Mouse (Mus musculus) neural tube, embryonic 13.5 days (tissue): ENCODE measurements at regions not wholly inside any gene's neighbourhood (a gene's known extent, or its start where the extent isn't known, plus 50 kb on each side); places are given as distances from the start of the nearest gene placed in this dataset.

Experiments used
- ATAC-seq: fragments of 200-750 bp; cut with Nextera tagmentation; 2 replicates; pipeline ENCODE4 v1.8.0; 2017; ENCODE audit warnings: low read depth, mild to moderate bottlenecking, moderate TSS enrichment, moderate library complexity
- H3K27ac ChIP-seq: fragments of 300-500 bp; sonication (generic); replicated peaks from 2 replicates; pipeline ENCODE4 v1.5.1; 2015; ENCODE audit warnings: moderate library complexity, mild to moderate bottlenecking, inconsistent platforms
- H3K27me3 ChIP-seq: fragments of 300-500 bp; sonication (generic); 2 replicates; pipeline ENCODE4 v1.6.1; 2015; ENCODE audit warnings: mild to moderate bottlenecking, inconsistent platforms
- H3K36me3 ChIP-seq: fragments of 300-500 bp; sonication (generic); 2 replicates; pipeline ENCODE4 v1.6.1; 2015; ENCODE audit warnings: mild to moderate bottlenecking, inconsistent platforms
- H3K4me1 ChIP-seq: fragments of 300-500 bp; sonication (generic); replicated peaks from 2 replicates; pipeline ENCODE4 v1.6.1; 2015; ENCODE audit warnings: inconsistent platforms
- H3K4me2 ChIP-seq: fragments of 300-500 bp; sonication (generic); 2 replicates; pipeline ENCODE4 v1.6.1; 2015; ENCODE audit warnings: inconsistent platforms, mild to moderate bottlenecking, moderate library complexity
- H3K4me3 ChIP-seq: fragments of 300-500 bp; sonication (generic); 2 replicates; pipeline ENCODE4 v1.5.1; 2015; ENCODE audit warnings: mild to moderate bottlenecking, inconsistent platforms
- H3K9ac ChIP-seq: fragments of 300-500 bp; sonication (generic); 2 replicates; pipeline ENCODE4 v1.6.1; 2015; ENCODE audit warnings: moderate library complexity, mild to moderate bottlenecking, inconsistent platforms
- H3K9me3 ChIP-seq: fragments of 300-500 bp; sonication (generic); 2 replicates; pipeline ENCODE4 v1.6.1; 2016; ENCODE audit warnings: inconsistent platforms
- WGBS: fragments of 180-500 bp; shearing (Covaris S2); methylation state at CpG from one replicate; pipeline ENCODE4 v1.1.7; 2015; 5-methylcytosine and 5-hydroxymethylcytosine counted together

GRCm38 (mm10) chr8:79828763-79829542 is 117.3 kb downstream of the Anapc10 start:
- H3K4me3 ChIP-seq = no peak overlapping the region
- WGBS = 33% methylated on average over 8 of the region's 8 CpGs
- ATAC-seq = no peak

DNA sequence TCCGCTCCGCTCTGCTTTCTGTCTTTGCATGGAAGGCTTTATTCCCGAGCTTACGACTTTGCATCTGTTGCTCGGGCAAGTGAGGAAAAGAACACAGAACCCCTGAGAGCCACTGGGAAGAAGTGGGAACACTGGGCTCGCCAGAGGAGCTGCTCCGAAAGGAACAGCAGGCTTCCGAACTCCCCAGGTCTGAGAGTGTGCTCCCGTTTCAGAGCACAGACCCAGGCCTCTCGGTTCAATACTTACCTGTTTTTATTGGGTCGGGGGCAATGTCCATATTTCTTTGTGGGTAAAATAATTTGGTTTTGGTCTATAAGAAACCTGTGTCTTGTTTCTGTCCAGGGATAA is 117.9 kb downstream of the Anapc10 start:
- H3K4me2 ChIP-seq = peak overlapping the region; percentile 38
- H3K36me3 ChIP-seq = no peaks in the 10 kb centered on the region
- no peaks in the 10 kb centered on the region for H3K9me3 ChIP-seq
- H3K9ac ChIP-seq = no peak overlapping the region
- WGBS = 27% methylated on average over 11 of the region's 11 CpGs
- peaks cover 7% of the 10 kb centered on the region; the same call in 1 of the 2 replicates for H3K4me1 ChIP-seq
- no peak for ATAC-seq
- H3K27me3 ChIP-seq = no peaks in the 10 kb centered on the region
- H3K27ac ChIP-seq = no peak overlapping the region
- no peak overlapping the region for H3K4me3 ChIP-seq

More at GRCm38 (mm10) chr8:79828763-79829542, 117.3 kb downstream of the Anapc10 start:
- Histone ChIP-seq H3K27me3 (no peaks in the 10 kb centered on the region), H3K9ac (no peak overlapping the region), H3K4me2 (peak overlapping the region; percentile 38), H3K9me3 (no peaks in the 10 kb centered on the region), H3K4me1 (peaks cover 7% of the 10 kb centered on the region; the same call in 1 of the 2 replicates), H3K27ac (no peak overlapping the region), H3K36me3 (no peaks in the 10 kb centered on the region)

DNA sequence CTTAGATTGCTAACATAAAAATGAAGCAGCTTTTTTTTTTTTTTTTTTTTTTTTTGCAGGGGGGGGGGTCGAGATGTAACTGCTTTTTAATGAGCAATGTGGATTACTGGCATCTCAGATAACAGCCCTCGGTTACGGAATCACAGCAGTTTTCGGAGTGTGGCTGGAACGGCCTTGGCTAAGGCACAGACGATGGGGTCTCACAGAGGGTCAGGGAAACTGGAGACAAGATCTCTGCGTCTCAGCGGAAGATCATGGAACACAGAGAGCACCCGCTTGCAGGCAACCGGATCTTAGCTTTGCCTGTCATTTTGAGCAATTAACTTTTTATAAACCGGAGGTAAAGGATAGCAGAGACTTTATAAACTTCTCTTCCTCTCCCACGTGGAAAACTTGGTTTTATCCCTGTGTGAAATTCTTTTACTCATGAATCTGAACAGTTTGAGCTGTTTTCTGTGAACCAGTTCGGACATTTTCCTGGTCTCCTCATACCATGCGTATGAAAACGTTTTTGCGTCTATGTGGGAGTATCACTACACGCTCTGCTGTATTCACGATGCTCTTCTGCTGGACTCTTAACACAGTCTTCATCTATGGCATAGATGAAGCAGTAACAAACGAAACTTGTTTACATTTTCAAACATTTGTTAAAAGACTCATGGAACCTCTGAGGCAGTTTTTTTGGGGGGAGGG is 118.5 kb downstream of the Anapc10 start:
- Histone ChIP-seq H3K36me3 (no peaks in the 10 kb centered on the region), H3K4me1 (peaks cover 7% of the 10 kb centered on the region; the same call in 1 of the 2 replicates), H3K27ac (no peak overlapping the region), H3K4me2 (no peak overlapping the region), H3K4me3 (no peak overlapping the region), H3K9me3 (no peaks in the 10 kb centered on the region), H3K9ac (no peak overlapping the region), H3K27me3 (no peaks in the 10 kb centered on the region)
- no peak for ATAC-seq
- WGBS = 71% methylated on average over 19 of the region's 19 CpGs

DNA sequence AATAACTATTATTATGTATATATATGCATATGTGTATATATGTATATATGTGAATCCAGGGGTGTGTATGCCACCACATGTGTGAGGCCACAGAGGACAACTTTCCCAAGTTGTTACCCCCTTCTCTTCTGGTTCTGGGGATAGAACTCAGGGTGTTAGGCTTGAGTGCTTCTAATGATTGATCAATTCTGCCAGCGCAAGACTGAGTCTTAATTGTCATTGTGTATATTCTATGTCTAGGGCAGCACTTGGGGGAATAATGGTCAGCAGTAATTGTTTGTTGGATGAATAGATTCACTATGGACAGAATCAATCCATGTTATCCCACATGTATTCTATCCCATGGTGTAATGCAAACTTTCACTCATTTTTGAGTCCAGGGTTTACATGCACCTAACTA is 127.3 kb downstream of the Anapc10 start:
- H3K27me3 ChIP-seq = no peaks in the 10 kb centered on the region
- no peak overlapping the region for H3K27ac ChIP-seq
- no peak overlapping the region for H3K4me3 ChIP-seq
- H3K9ac ChIP-seq = no peak overlapping the region
- H3K9me3 ChIP-seq = no peaks in the 10 kb centered on the region
- no peaks in the 10 kb centered on the region for H3K36me3 ChIP-seq
- ATAC-seq = no peak
- H3K4me1 ChIP-seq = no peaks in the 10 kb centered on the region
- 89% methylated on average over 1 of the region's 1 CpGs for WGBS
- no peak overlapping the region for H3K4me2 ChIP-seq

GRCm38 (mm10) chr8:79849982-79850514 is 138.4 kb downstream of the Anapc10 start:
- H3K4me1 ChIP-seq = no peaks in the 10 kb centered on the region
- ATAC-seq = no peak
- H3K36me3 ChIP-seq = no peaks in the 10 kb centered on the region
- no peak overlapping the region for H3K9ac ChIP-seq
- no peaks in the 10 kb centered on the region for H3K27me3 ChIP-seq
- no peaks in the 10 kb centered on the region for H3K9me3 ChIP-seq
- no peak overlapping the region for H3K4me2 ChIP-seq
- no peak overlapping the region for H3K4me3 ChIP-seq
- no peak overlapping the region for H3K27ac ChIP-seq
- 60% methylated on average over 7 of the region's 7 CpGs for WGBS

GRCm38 (mm10) chr8:79850519-79850918 is 138.9 kb downstream of the Anapc10 start:
- 69% methylated on average over 6 of the region's 6 CpGs for WGBS
- no peak overlapping the region for H3K4me2 ChIP-seq
- no peaks in the 10 kb centered on the region for H3K9me3 ChIP-seq
- ATAC-seq = no peak
- no peak overlapping the region for H3K9ac ChIP-seq
- H3K4me1 ChIP-seq = no peaks in the 10 kb centered on the region
- no peak overlapping the region for H3K4me3 ChIP-seq
- no peaks in the 10 kb centered on the region for H3K27me3 ChIP-seq
- H3K27ac ChIP-seq = no peak overlapping the region
- no peaks in the 10 kb centered on the region for H3K36me3 ChIP-seq

DNA sequence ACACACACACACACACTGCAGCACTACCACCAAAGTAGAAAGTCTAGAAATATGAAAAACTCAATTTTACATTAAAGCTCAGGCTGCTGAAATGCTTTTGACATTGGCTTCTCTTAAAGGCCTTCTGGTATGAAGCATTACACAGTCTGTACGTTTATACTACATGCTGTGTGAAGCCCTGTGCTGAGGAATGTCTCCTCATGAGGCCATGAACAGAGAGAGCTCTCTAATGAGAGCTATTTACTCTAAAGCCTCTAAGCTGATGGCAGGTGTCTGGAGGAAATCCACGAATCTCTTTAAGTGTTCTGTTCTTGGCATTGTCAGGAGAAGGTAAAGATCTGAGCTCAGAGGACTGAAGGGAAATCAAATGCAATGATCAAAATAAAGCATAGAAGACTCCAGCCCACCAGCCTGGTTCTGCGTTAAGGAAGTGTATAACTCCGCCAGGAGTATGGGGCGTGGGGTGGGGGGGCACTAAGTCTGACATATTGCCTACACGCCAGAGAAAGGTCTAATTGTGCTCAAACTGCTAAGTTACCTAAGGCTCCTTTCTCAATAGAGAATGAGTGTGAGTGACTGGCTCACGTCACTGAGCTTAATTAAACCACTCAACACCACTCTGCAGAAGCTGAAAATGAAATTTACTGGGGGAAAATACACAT is 160.9 kb downstream of the Anapc10 start:
- H3K9me3 ChIP-seq = no peaks in the 10 kb centered on the region
- H3K36me3 ChIP-seq = no peaks in the 10 kb centered on the region
- H3K4me3 ChIP-seq = no peak overlapping the region
- H3K27ac ChIP-seq = no peak overlapping the region
- no peaks in the 10 kb centered on the region for H3K4me1 ChIP-seq
- H3K9ac ChIP-seq = no peak overlapping the region
- no peaks in the 10 kb centered on the region for H3K27me3 ChIP-seq
- no peak for ATAC-seq
- H3K4me2 ChIP-seq = no peak overlapping the region
- WGBS = 73% methylated on average over 7 of the region's 7 CpGs

DNA sequence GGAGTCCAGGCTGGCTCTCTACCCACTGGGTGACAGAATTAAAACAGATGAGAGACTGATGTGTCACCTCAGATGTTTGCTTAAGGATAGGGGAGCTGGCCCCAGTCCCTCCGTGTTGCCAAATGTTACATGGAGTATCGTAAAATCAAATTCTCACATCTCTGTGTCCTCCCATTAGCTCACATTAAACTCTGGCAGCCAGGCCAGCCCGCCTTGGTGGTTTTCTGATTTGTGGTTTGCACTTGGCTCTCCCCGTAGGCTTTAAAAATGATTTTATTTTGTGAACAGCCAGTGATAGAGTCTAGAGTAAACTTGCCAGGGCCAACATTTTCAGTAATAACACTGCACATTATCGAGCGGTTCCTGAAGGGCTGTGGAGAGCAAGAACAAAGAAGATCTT is 149.8 kb downstream of the Hhip start:
- Histone ChIP-seq H3K9me3 (no peaks in the 10 kb centered on the region), H3K27ac (no peak overlapping the region), H3K4me2 (no peak overlapping the region), H3K27me3 (no peaks in the 10 kb centered on the region), H3K4me3 (no peak overlapping the region), H3K36me3 (no peaks in the 10 kb centered on the region), H3K4me1 (no peaks in the 10 kb centered on the region), H3K9ac (no peak overlapping the region)
- WGBS = 68% methylated on average over 6 of the region's 6 CpGs
- ATAC-seq = no peak
